Mouse (Mus musculus) ZHBTc4 (cell line): ENCODE data around the gene Ap1m2.
"Not testable (repeated sequence)": the region's sequence is repeated elsewhere in the genome, so short reads cannot be mapped to it uniquely, and the experiment has no call there.

ENCODE experiments used
- DNase-seq: peaks from one replicate; pipeline ENCODE4 v3.0.0-alpha.2; 2011; ENCODE audit warnings: low read depth, low spot score

The Ap1m2 gene

GRCm38 (mm10) chr9:21261831-21262230 lies 50.3 kb downstream of the Ap1m2 start:
- peak; percentile 65 for DNase-seq

DNA sequence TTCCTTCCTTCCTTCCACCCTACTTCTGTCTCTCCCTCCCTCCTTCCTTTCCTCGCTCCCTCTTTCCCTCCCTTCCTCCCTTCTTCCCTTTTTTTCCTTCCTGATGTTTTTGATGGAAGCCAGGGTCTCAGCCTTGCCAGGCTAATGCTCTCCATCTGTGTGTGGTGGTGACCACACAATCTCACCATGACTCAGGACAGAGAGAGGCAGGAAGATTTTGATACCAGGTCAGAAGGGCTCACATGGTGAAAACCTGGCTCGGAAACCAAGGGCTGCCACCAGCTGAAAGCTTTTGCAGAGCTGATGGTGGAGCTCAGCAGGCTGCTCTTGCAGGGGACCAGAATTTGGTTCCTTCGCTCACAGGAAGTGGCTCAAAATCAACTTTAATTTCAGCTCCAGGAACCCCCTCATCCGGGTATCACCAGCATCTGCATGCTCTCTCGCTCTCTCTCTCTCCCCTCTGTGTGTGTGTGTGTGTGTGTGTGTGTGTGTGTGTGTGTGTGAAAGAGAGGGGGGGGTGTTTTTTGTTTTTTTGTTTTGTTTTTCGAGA lies 51.6 kb downstream of the Ap1m2 start:
- no peak for DNase-seq

DNA sequence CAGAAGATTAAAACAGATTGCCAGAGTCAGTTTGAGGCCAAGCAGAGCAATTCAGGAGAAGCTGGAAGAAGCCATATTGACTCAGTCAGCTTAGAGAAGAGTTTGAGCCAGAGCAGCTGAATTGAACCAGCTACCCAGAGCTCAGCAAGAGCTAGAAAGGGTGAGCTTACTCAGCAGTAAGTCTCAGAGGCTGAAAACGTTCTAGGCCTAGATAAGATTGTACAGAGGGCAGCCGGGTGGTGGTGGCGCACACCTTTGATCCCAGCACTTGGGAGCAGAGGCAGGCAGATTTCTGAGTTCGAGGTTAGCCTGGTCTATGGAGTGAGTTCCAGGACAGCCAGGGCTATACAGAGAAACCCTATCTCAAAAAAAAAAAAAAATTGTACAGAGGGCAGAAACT lies 55.8 kb downstream of the Ap1m2 start:
- not testable (repeated sequence) for DNase-seq

DNA sequence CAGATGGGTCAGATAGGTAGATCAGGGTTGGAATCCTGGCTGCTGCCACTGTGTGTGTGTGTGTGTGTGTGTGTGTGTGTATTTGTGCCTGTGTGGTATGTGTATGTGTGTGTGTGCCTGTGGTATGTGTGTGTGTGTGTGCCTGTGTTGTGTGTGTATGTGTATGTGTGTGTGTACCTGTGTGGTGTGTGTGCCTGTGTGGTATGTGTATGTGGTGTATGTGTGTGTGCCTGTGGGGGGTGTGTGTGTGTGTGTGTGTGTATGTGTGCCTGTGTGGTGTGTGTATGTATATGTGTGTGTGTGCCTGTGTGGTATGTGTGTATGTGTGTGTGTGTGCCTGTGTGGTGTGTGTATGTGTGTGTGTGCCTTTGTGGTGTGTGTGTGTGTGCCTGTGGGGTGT lies 57.4 kb downstream of the Ap1m2 start:
- no peak for DNase-seq

DNA sequence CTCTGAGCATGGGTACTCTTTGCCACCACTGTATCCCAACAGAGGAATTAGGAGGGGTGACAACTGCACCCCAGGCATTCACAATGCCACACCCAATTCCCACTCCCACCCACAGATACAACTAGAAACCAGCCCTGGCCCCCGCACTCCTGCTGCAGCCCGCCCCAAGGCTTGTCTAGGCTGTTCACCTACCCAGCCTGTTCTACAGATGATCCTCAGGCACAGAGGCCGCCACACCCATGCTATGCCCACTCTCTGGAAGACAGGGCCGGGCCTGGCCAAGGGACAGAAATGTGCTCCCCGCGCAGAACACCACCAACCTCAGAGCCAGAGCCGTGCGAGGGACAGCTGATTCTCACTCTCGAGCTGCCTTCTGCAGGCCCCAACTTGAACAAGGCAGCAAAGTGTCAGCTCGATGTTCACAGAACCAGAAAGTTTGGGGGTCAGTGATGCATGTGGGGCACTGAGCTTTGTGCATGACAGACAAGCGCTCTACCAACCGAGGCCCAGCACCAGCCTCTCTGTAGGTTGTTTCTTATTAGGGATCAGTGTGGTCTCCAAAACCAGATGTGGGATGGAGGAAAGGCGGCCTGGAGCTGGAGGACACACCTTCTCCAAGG lies 60.9 kb downstream of the Ap1m2 start:
- DNase-seq = no peak

- DNase-seq = no peak
Observed at GRCm38 (mm10) chr9:21250509-21250908, 61.6 kb downstream of the Ap1m2 start.

GRCm38 (mm10) chr9:21249629-21250508 lies 62.3 kb downstream of the Ap1m2 start:
- DNase-seq = peak; percentile 30

GRCm38 (mm10) chr9:21248326-21248725 lies 63.8 kb downstream of the Ap1m2 start, which contains the start of gene S1pr5:
TSS of gene S1pr5 (minus strand) at chr9:21248443.
- DNase-seq = peak; percentile 34

GRCm38 (mm10) chr9:21246342-21246741 lies 65.8 kb downstream of the Ap1m2 start:
- no peak for DNase-seq

GRCm38 (mm10) chr9:21245113-21245487 lies 67.0 kb downstream of the Ap1m2 start:
- no peak for DNase-seq

GRCm38 (mm10) chr9:21244428-21245112 lies 67.6 kb downstream of the Ap1m2 start:
- peak; percentile 73 for DNase-seq
